Mouse (Mus musculus) liver, embryonic 12.5 days (tissue): Measurements from ENCODE around the gene Zbtb17. TPM values are rescaled to one million over a fixed set of nuclear protein-coding genes. Genes with fewer than 3 reads are reported as not detected.

Experiments used
- ATAC-seq: fragments of 200-750 bp; cut with Nextera tagmentation; 2 replicates; pipeline ENCODE4 v1.8.0; 2017; ENCODE audit warnings: moderate number of reproducible peaks, mild to moderate bottlenecking, moderate library complexity
- H3K27ac ChIP-seq: fragments of 300-500 bp; sonication (generic); 2 replicates; pipeline ENCODE4 v1.5.1; 2016; ENCODE audit warnings: mild to moderate bottlenecking
- H3K27me3 ChIP-seq: fragments of 300-500 bp; sonication (generic); replicated peaks from 2 replicates; pipeline ENCODE4 v1.6.1; 2016; ENCODE audit warnings: mild to moderate bottlenecking, moderate library complexity
- H3K36me3 ChIP-seq: fragments of 300-500 bp; sonication (generic); 2 replicates; pipeline ENCODE4 v1.6.1; 2016; ENCODE audit warnings: mild to moderate bottlenecking, moderate library complexity
- H3K4me1 ChIP-seq: fragments of 300-500 bp; sonication (generic); 2 replicates; pipeline ENCODE4 v1.6.1; 2016
- H3K4me2 ChIP-seq: fragments of 300-500 bp; sonication (generic); 2 replicates; pipeline ENCODE4 v1.6.1; 2016; ENCODE audit warnings: mild to moderate bottlenecking, moderate library complexity
- H3K4me3 ChIP-seq: fragments of 300-500 bp; sonication (generic); 2 replicates; pipeline ENCODE4 v1.5.1; 2016; ENCODE audit warnings: mild to moderate bottlenecking, moderate library complexity
- H3K9ac ChIP-seq: fragments of 300-500 bp; sonication (generic); 2 replicates; pipeline ENCODE4 v1.6.1; 2016; ENCODE audit warnings: mild to moderate bottlenecking, moderate library complexity
- H3K9me3 ChIP-seq: fragments of 300-500 bp; sonication (generic); replicated peaks from 2 replicates; pipeline ENCODE4 v1.6.1; 2016; ENCODE audit warnings: mild to moderate bottlenecking, moderate library complexity
- WGBS: fragments of 180-500 bp; shearing (Covaris S2); methylation state at CpG from one replicate; pipeline ENCODE4 v1.1.7; 2016; ENCODE audit not compliant: insufficient replicate concordance; 5-methylcytosine and 5-hydroxymethylcytosine counted together
- polyA plus RNA-seq: library from polyadenylated mRNA; unstranded; fragments of >200 nt; fragmentation: Nextera tagmentation; extraction: Ambion mirVana; gene quantifications from 2 replicates; pipeline ENCODE4 v1.2.1, GENCODE M21; 2016

The Zbtb17 gene
- polyA plus RNA-seq, 1 experiment from 2014 or later, result 16.8 TPM

GRCm38 (mm10) chr4:141419398-141420191, 24.9 kb upstream of the Zbtb17 start:
- Histone ChIP-seq H3K27ac (no peak overlapping the region), H3K4me3 (no peak overlapping the region), H3K9ac (no peak overlapping the region), H3K9me3 (no peaks in the 10 kb centered on the region), H3K36me3 (no peaks in the 10 kb centered on the region), H3K4me2 (no peak overlapping the region), H3K27me3 (peaks cover 53% of the 10 kb centered on the region), H3K4me1 (peaks cover 17% of the 10 kb centered on the region)
- WGBS, result 20% methylated on average over 27 of the region's 27 CpGs
- ATAC-seq, result 0 out of 2 replicates have a peak, but pooled peaks have one; percentile 8

GRCm38 (mm10) chr4:141420192-141420829, 24.1 kb upstream of the Zbtb17 start, which contains the start of gene Hspb7:
Gene Hspb7, plus strand, starts transcription at chr4:141420779.
- 49% methylated on average over 9 of the region's 9 CpGs for WGBS
- no peak within 1 kb of the TSS for H3K4me3 ChIP-seq
- H3K27ac ChIP-seq, result no peak within 1 kb of the TSS
- no peaks in the 10 kb centered on the region for H3K9me3 ChIP-seq
- H3K36me3 ChIP-seq, result no peaks in the 10 kb centered on the region
- H3K9ac ChIP-seq, result no peak within 1 kb of the TSS
- H3K4me2 ChIP-seq, result no peak within 1 kb of the TSS
- peaks cover 60% of the 10 kb centered on the region for H3K27me3 ChIP-seq
- peaks cover 17% of the 10 kb centered on the region for H3K4me1 ChIP-seq
- ATAC-seq, result no peak

DNA sequence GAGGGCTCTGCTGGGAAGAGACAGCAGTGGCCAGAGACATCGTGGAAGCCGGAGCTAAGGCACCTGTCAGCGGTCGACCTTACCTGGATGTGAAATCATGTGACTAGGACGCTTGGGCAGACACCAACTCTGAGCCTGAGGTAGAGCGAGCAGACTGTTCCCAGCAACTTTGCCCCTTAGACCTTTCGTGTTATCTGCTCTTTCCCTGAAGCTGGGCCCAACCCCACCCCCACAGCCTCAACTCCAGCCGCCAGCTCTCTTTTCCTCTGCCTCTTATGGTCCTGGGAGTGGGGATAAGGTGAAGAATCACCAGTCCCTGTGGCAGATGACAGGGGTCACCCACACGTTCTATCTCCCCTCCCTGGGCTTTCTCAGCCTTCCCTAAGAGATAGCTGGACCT, 23.6 kb upstream of the Zbtb17 start:
- H3K9ac ChIP-seq, result no peak overlapping the region
- no peak overlapping the region for H3K4me3 ChIP-seq
- H3K27ac ChIP-seq, result no peak overlapping the region
- peaks cover 23% of the 10 kb centered on the region for H3K4me1 ChIP-seq
- H3K36me3 ChIP-seq, result no peaks in the 10 kb centered on the region
- peaks cover 66% of the 10 kb centered on the region for H3K27me3 ChIP-seq
- WGBS, result 33% methylated on average over 9 of the region's 9 CpGs
- ATAC-seq, result no peak
- no peaks in the 10 kb centered on the region for H3K9me3 ChIP-seq
- no peak overlapping the region for H3K4me2 ChIP-seq

DNA sequence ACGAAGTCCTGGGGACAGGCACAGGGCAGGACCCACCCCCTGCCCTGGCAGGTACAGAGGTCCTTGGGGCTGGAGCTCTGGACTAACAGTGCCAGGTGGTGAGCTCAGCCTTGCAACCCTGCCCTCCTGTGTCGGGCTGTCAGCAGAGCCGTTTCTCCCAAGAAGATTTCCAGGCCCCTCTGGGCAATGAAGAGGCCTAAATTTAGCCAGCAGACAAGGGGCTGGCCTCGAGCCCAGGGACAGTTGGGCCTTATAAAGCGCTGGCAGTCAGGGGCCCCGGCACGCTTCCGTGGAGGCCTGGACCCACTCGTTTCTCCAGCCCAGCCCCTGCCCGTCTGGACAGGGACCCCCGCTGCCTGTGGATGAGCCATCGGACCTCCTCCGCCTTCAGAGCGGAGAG, 23.0 kb upstream of the Zbtb17 start:
- ATAC-seq, result no peak
- Histone ChIP-seq H3K9me3 (no peaks in the 10 kb centered on the region), H3K4me3 (no peak overlapping the region), H3K9ac (no peak overlapping the region), H3K4me2 (no peak overlapping the region), H3K4me1 (peaks cover 26% of the 10 kb centered on the region), H3K27ac (no peak overlapping the region), H3K27me3 (peaks cover 71% of the 10 kb centered on the region), H3K36me3 (no peaks in the 10 kb centered on the region)
- WGBS, result 58% methylated on average over 14 of the region's 14 CpGs

GRCm38 (mm10) chr4:141422841-141423240, 21.6 kb upstream of the Zbtb17 start:
- Histone ChIP-seq H3K36me3 (no peaks in the 10 kb centered on the region), H3K4me2 (no peak overlapping the region), H3K27ac (no peak overlapping the region), H3K4me1 (peaks cover 26% of the 10 kb centered on the region), H3K27me3 (peaks cover 84% of the 10 kb centered on the region), H3K4me3 (no peak overlapping the region), H3K9ac (no peak overlapping the region), H3K9me3 (no peaks in the 10 kb centered on the region)
- WGBS, result 59% methylated on average over 5 of the region's 5 CpGs
- no peak for ATAC-seq

- Histone ChIP-seq H3K9me3 (no peaks in the 10 kb centered on the region), H3K4me3 (no peak overlapping the region), H3K4me1 (peaks cover 26% of the 10 kb centered on the region), H3K27me3 (peaks cover 88% of the 10 kb centered on the region), H3K4me2 (no peak overlapping the region), H3K27ac (no peak overlapping the region), H3K9ac (no peak overlapping the region), H3K36me3 (no peaks in the 10 kb centered on the region)
- ATAC-seq, result no peak
- WGBS, result 69% methylated on average over 5 of the region's 5 CpGs
Observed at GRCm38 (mm10) chr4:141423288-141423687, 21.2 kb upstream of the Zbtb17 start.

GRCm38 (mm10) chr4:141423691-141424431, 20.6 kb upstream of the Zbtb17 start:
- no peak overlapping the region for H3K27ac ChIP-seq
- H3K36me3 ChIP-seq, result no peaks in the 10 kb centered on the region
- H3K9ac ChIP-seq, result no peak overlapping the region
- no peak for ATAC-seq
- H3K9me3 ChIP-seq, result no peaks in the 10 kb centered on the region
- no peak overlapping the region for H3K4me2 ChIP-seq
- H3K4me1 ChIP-seq, result peaks cover 26% of the 10 kb centered on the region
- WGBS, result 68% methylated on average over 13 of the region's 13 CpGs
- no peak overlapping the region for H3K4me3 ChIP-seq
- H3K27me3 ChIP-seq, result peaks cover 94% of the 10 kb centered on the region

GRCm38 (mm10) chr4:141425484-141426479, 18.7 kb upstream of the Zbtb17 start:
- Histone ChIP-seq H3K9ac (peak overlapping the region; percentile 2; the same call in 1 of the 2 replicates), H3K9me3 (no peaks in the 10 kb centered on the region), H3K4me1 (peaks cover 16% of the 10 kb centered on the region), H3K27ac (no peak overlapping the region), H3K36me3 (no peaks in the 10 kb centered on the region), H3K4me3 (peak overlapping the region; percentile 26), H3K27me3 (peaks cover 86% of the 10 kb centered on the region), H3K4me2 (peak overlapping the region; percentile 63)
- ATAC-seq, result peak; percentile 45; the same call in 1 of the 2 replicates
- 7% methylated on average over 33 of the region's 36 CpGs for WGBS

- H3K9ac ChIP-seq, result no peak overlapping the region
- no peak overlapping the region for H3K27ac ChIP-seq
Observed at GRCm38 (mm10) chr4:141426796-141427745, 17.4 kb upstream of the Zbtb17 start.

GRCm38 (mm10) chr4:141427921-141428320, 16.5 kb upstream of the Zbtb17 start:
- Histone ChIP-seq H3K36me3 (no peaks in the 10 kb centered on the region), H3K27ac (no peak overlapping the region), H3K9me3 (no peaks in the 10 kb centered on the region), H3K4me2 (no peak overlapping the region), H3K4me3 (no peak overlapping the region), H3K9ac (no peak overlapping the region), H3K4me1 (peaks cover 9% of the 10 kb centered on the region; the same call in 1 of the 2 replicates), H3K27me3 (peaks cover 77% of the 10 kb centered on the region)
- ATAC-seq, result no peak
- WGBS, result 72% methylated on average over 13 of the region's 13 CpGs

More at GRCm38 (mm10) chr4:141426796-141427745, 17.4 kb upstream of the Zbtb17 start:
- Histone ChIP-seq H3K4me3 (no peak overlapping the region), H3K4me1 (peaks cover 9% of the 10 kb centered on the region; the same call in 1 of the 2 replicates), H3K4me2 (no peak overlapping the region), H3K9me3 (no peaks in the 10 kb centered on the region), H3K27me3 (peaks cover 83% of the 10 kb centered on the region), H3K36me3 (no peaks in the 10 kb centered on the region)
- WGBS, result 68% methylated on average over 10 of the region's 10 CpGs
- no peak for ATAC-seq
